Mouse (Mus musculus) hindbrain, postnatal 0 days (tissue): ENCODE data around the gene Lyst. TPM values are rescaled to one million over a fixed set of nuclear protein-coding genes. Genes with fewer than 3 reads are reported as not detected.

ENCODE experiments used
- ATAC-seq: fragments of 200-750 bp; cut with Nextera tagmentation; 2 replicates; pipeline ENCODE4 v1.8.0; 2017; ENCODE audit warnings: mild to moderate bottlenecking, moderate TSS enrichment, moderate library complexity
- DNase-seq: peaks from one replicate; pipeline ENCODE4 v3.0.0-alpha.2; 2015; ENCODE audit warnings: low spot score
- H3K27ac ChIP-seq: fragments of 300-500 bp; sonication (generic); 2 replicates; pipeline ENCODE4 v1.5.1; 2014; ENCODE audit warnings: mild to moderate bottlenecking
- H3K27me3 ChIP-seq: fragments of 300-500 bp; sonication (generic); 2 replicates; pipeline ENCODE4 v1.6.1; 2014; ENCODE audit warnings: low read length, mixed read lengths; ENCODE audit not compliant: insufficient read depth
- H3K36me3 ChIP-seq: fragments of 300-500 bp; sonication (generic); 2 replicates; pipeline ENCODE4 v1.6.1; 2014; ENCODE audit warnings: low read length, mixed read lengths; ENCODE audit not compliant: insufficient read depth
- H3K4me1 ChIP-seq: fragments of 300-500 bp; sonication (generic); 2 replicates; pipeline ENCODE4 v1.6.1; 2014; ENCODE audit warnings: antibody characterized with exemption, low read length, mixed read lengths; ENCODE audit not compliant: insufficient read depth
- H3K4me2 ChIP-seq: fragments of 300-500 bp; sonication (generic); 2 replicates; pipeline ENCODE4 v1.6.1; 2014; ENCODE audit warnings: low read depth, mild to moderate bottlenecking, low read length, moderate library complexity, mixed read lengths
- H3K4me3 ChIP-seq: fragments of 300-500 bp; sonication (generic); 2 replicates; pipeline ENCODE4 v1.5.1; 2014; ENCODE audit warnings: low read length
- H3K9ac ChIP-seq: fragments of 300-500 bp; sonication (generic); replicated peaks from 2 replicates; pipeline ENCODE4 v1.6.1; 2014; ENCODE audit warnings: mild to moderate bottlenecking, low read length, moderate library complexity, mixed read lengths
- H3K9me3 ChIP-seq: fragments of 300-500 bp; sonication (generic); 2 replicates; pipeline ENCODE4 v1.6.1; 2016; ENCODE audit warnings: low read length, mixed read lengths
- CTCF ChIP-seq: IDR thresholded peaks from 2 replicates; pipeline ENCODE4 v1.5.1; 2016; ENCODE audit warnings: antibody characterized with exemption, control low read depth, low read depth
- WGBS: fragments of 180-500 bp; shearing (Covaris S2); extraction: QIAGEN DNeasy Blood & Tissue Kit; methylation state at CpG from one replicate; pipeline ENCODE4 v1.1.7; 2014; 5-methylcytosine and 5-hydroxymethylcytosine counted together
- polyA plus RNA-seq: library from polyadenylated mRNA; unstranded; fragments of >200 nt; fragmentation: Nextera tagmentation; extraction: Ambion mirVana; gene quantifications from 2 replicates; pipeline ENCODE4 v1.2.1, GENCODE M21; 2015
- total RNA-seq: library from RNA; depleted of rRNA; stranded (reverse); fragments of >200 nt; gene quantifications from 2 replicates; pipeline ENCODE4 v1.2.3, GENCODE M21; 2014

Lyst gene
- total and polyA plus RNA-seq, 2 experiments from 2014 or later, result 3.7 to 14.8 TPM

DNA sequence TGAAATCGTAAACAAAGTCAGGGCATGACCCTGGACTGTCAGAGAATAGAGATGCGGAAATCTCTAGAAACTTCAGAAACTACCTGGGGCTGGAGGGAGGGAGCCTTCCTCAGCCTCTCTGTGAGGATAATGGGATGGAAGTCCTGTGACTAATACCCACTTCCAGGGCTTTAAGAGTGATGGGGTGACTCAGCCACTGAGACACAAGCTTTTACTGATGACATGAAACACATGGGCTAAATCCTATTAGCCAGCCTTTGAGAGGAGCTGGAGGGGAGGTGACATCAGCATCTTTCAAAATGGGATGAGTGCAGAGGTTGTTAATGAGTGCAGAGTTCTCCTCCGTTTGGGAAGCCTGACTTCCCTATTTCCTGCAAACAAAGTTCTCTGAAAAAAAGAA lies 38.2 kb upstream of the Lyst start:
- Histone ChIP-seq H3K36me3 (no peaks in the 10 kb centered on the region), H3K9ac (no peak overlapping the region), H3K4me2 (no peak overlapping the region), H3K27ac (no peak overlapping the region), H3K4me1 (no peaks in the 10 kb centered on the region), H3K27me3 (no peaks in the 10 kb centered on the region), H3K4me3 (no peak overlapping the region), H3K9me3 (no peaks in the 10 kb centered on the region)
- ATAC-seq (no peak), DNase-seq (no peak)
- WGBS, result 52% methylated on average over 3 of the region's 3 CpGs
- TF ChIP-seq CTCF, result no peak

DNA sequence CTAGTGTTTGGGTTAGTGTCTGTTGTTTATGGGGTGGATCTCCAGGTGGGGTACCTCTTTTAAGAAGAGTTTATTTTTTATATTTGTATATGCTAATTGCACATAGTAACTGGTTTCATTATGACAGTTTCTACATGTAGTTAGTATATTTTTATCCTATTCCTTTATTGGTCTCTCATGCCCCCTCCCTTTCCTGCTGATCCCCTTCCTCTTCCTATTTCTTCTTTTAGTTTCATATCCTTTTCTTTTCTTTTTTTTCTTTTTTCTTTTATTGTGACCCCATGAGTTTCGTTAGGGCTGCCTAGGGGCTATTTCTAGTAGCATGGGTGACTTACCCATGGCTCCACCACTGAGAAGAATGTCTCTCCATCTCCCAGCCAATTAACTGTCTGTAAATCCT lies 36.5 kb upstream of the Lyst start:
- 63% methylated on average over 1 of the region's 1 CpGs for WGBS
- DNase-seq (no peak), ATAC-seq (no peak)
- no peaks in the 10 kb centered on the region for H3K36me3 ChIP-seq
- no peaks in the 10 kb centered on the region for H3K27me3 ChIP-seq
- no peaks in the 10 kb centered on the region for H3K4me1 ChIP-seq
- no peak overlapping the region for H3K4me3 ChIP-seq
- no peak overlapping the region for H3K9ac ChIP-seq
- no peak for TF ChIP-seq CTCF
- no peak overlapping the region for H3K4me2 ChIP-seq
- no peaks in the 10 kb centered on the region for H3K9me3 ChIP-seq
- no peak overlapping the region for H3K27ac ChIP-seq

DNA sequence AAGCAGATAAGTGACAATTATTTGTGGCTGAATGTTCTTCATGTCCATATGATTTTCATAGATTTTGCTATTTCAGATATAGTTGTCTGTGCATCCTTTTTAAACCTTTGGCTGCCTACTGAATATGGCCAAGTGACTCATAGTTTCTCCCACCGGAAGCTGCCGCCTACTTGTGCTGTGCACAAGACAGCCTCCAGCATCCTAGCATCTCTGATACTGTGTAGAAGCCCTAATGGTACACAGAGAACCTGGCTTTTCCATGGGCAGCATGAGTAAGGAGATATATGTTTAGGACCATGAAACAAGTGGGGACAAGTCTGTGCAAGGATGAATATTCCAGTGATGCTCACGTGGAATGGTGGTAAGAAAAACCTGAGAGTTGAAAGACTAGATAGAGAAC lies 35.0 kb upstream of the Lyst start:
- no peaks in the 10 kb centered on the region for H3K36me3 ChIP-seq
- DNase-seq (no peak), ATAC-seq (no peak)
- no peaks in the 10 kb centered on the region for H3K27me3 ChIP-seq
- H3K9me3 ChIP-seq, result no peaks in the 10 kb centered on the region
- no peak overlapping the region for H3K4me3 ChIP-seq
- TF ChIP-seq CTCF, result no peak
- no peak overlapping the region for H3K27ac ChIP-seq
- H3K4me1 ChIP-seq, result no peaks in the 10 kb centered on the region
- no peak overlapping the region for H3K9ac ChIP-seq
- 96% methylated on average over 3 of the region's 3 CpGs for WGBS
- no peak overlapping the region for H3K4me2 ChIP-seq

DNA sequence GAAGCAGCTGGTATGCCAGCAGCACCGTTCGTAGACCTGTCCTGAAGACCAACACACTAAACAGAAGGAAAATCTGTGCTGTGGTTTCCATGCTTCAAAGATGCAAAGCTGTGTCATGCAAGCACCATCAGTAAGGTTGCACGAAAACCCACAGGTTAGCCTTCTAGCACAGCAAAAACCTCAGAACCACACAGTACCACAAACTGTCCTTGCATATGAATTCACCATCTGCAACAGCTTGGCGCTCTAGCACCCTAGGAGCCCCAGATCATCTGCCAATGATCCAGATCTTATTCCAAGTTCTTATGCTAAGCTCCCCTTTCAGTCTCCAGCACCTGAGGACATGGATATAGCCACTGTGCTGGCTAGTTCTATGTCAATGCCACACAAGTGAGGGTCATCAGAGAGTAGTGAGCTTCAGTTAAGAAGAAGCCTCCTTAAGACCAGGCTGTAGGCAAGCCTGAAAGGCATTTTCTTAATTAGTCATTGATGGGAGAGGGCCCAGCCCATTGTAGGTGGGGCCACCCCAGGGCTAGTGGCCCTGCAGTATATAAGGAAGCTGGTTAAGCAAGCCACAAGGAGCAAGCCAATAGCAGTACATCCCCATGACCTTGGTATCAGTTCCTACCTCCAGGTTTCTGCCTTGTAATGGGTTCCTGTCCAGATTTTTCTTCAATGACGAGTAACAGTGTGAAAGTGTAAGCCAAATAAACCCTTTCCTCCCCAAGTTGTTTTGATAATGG lies 33.0 kb upstream of the Lyst start:
- Histone ChIP-seq H3K4me1 (no peaks in the 10 kb centered on the region), H3K27ac (no peak overlapping the region), H3K4me3 (no peak overlapping the region), H3K36me3 (no peaks in the 10 kb centered on the region), H3K9me3 (no peaks in the 10 kb centered on the region), H3K4me2 (no peak overlapping the region), H3K9ac (no peak overlapping the region), H3K27me3 (no peaks in the 10 kb centered on the region)
- WGBS, result 79% methylated on average over 5 of the region's 5 CpGs
- TF ChIP-seq CTCF, result no peak
- DNase-seq (no peak), ATAC-seq (no peak)

DNA sequence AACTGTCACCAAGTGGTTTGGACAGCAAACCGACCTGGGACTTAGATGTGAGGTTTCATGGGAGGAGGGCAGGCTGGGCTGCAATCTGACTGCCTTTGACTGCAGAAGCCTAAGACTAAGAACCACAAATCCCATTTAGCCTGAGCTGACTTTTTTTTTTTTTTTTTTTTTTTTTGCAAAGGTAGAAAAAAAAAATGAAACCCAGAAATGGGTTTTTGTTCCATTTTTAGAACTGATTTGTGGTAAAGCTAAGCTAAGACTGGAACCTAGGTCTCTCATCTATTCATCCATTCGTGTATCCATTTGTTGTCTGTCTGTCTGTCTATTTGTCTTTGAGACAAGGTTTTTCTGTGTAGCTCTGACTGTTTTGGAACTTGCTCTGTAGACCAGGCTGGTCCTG lies 31.9 kb upstream of the Lyst start:
- H3K27me3 ChIP-seq, result no peaks in the 10 kb centered on the region
- 67% methylated on average over 2 of the region's 2 CpGs for WGBS
- no peaks in the 10 kb centered on the region for H3K4me1 ChIP-seq
- H3K36me3 ChIP-seq, result no peaks in the 10 kb centered on the region
- no peak overlapping the region for H3K4me3 ChIP-seq
- no peaks in the 10 kb centered on the region for H3K9me3 ChIP-seq
- ATAC-seq (no peak), DNase-seq (no peak)
- TF ChIP-seq CTCF, result no peak
- H3K9ac ChIP-seq, result no peak overlapping the region
- H3K27ac ChIP-seq, result no peak overlapping the region
- no peak overlapping the region for H3K4me2 ChIP-seq

DNA sequence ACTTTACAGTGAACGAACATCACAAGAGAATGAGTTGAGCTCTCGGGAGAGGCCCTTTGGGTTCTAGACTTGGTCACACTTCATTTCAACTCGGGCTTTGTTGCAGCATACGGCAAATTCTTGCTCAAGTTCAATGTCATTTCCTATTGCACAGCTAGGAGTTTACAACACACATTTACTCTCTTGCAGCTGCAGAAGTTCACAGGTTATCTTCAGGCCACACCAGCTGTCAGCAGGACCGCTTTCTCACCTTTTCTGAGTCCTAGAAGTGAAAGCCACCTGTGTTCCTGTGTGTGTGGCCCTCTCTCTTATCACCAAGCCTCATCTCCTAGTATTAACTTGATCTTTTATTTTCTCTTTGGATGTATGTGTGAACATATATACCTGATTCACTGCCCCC lies 31.3 kb upstream of the Lyst start:
- H3K27me3 ChIP-seq, result no peaks in the 10 kb centered on the region
- H3K4me2 ChIP-seq, result no peak overlapping the region
- ATAC-seq, result no peak
- no peaks in the 10 kb centered on the region for H3K4me1 ChIP-seq
- no peaks in the 10 kb centered on the region for H3K36me3 ChIP-seq
- H3K27ac ChIP-seq, result no peak overlapping the region
- DNase-seq, result no peak
- TF ChIP-seq CTCF, result no peak
- no peak overlapping the region for H3K4me3 ChIP-seq
- no peak overlapping the region for H3K9ac ChIP-seq
- H3K9me3 ChIP-seq, result no peaks in the 10 kb centered on the region
- 76% methylated on average over 5 of the region's 5 CpGs for WGBS

DNA sequence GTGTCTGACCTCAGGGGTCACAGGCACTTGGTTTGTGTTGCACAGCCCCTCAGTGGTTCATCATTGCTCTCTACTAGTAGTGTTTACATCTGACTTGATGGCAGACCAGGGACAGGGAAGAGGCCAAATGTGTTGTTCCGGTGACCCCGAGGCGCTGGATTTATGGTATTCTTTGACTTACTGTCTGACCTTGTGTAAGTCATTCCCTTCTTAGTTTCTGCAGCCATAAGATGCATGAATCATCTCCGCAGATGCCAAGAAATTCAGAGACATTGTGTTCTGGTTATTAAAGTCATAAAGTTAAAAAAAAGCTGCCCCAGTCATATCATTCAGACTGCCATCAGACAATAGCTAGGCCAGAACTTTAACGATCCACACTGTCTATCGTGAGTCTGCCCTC lies 27.6 kb upstream of the Lyst start:
- 93% methylated on average over 6 of the region's 6 CpGs for WGBS
- Histone ChIP-seq H3K27ac (no peak overlapping the region), H3K4me3 (no peak overlapping the region), H3K9ac (no peak overlapping the region), H3K4me1 (no peaks in the 10 kb centered on the region), H3K4me2 (no peak overlapping the region), H3K27me3 (no peaks in the 10 kb centered on the region), H3K36me3 (no peaks in the 10 kb centered on the region), H3K9me3 (no peaks in the 10 kb centered on the region)
- TF ChIP-seq CTCF, result no peak
- DNase-seq (no peak), ATAC-seq (no peak)
